Comparison of ENCODE assay signal across 13 mouse cellular contexts in genomic region chr11:110111137-110111536, GRCm38 (mm10). TPM values are rescaled to one million over a fixed set of nuclear protein-coding genes. Genes with fewer than 3 reads are reported as not detected.
DNase-seq lines count a peak whose midpoint lies in the region; ATAC-seq lines count a peak whose summit lies in the region.
"Had no signal": no experiment of that assay in that cellular context is flagged by ENCODE, and none has a peak within 500 bp of the region (broad histone marks: within the 10 kb centered on the region; RNA-seq: fewer than 3 reads in every experiment).

No protein-coding gene starts in this region.

- DNase-seq in hindbrain, embryonic 14.5 days (ENCODE audit: low spot score), result peak; percentile 36
- peak; percentile 2 for DNase-seq in lung, postnatal 36 days
- no peak for DNase-seq in lung, postnatal 25 days (ENCODE audit: low spot score)
- DNase-seq in cerebellum, adult 9-10 months, result peak; percentile 12
- DNase-seq in retina, postnatal 1 day, result peak; percentile 88
- DNase-seq in c-Kit-positive CD71-positive TER-119-positive erythroid progenitor cells, embryonic 14.5 days (ENCODE audit: low spot score), result no peak
- DNase-seq: adrenal gland, postnatal 10 days had no signal

- WGBS in hindbrain, embryonic 14.5 days, result 50% methylated on average over 4 of the region's 4 CpGs
- whole genome bisulfite sequencing in hindbrain, embryonic 12.5 days, result 61% methylated on average over 4 of the region's 4 CpGs

- H3K9ac ChIP-seq in hindbrain, embryonic 14.5 days, result no peak overlapping the region
- no peak overlapping the region for H3K9ac ChIP-seq in hindbrain, embryonic 12.5 days
- H3K9ac ChIP-seq: neural tube, embryonic 12.5 days had no signal

- no peak for ATAC-seq in hindbrain, embryonic 14.5 days (ENCODE audit: low FRiP score)
- ATAC-seq in hindbrain, embryonic 12.5 days (ENCODE audit: low FRiP score), result no peak
- ATAC-seq: forebrain, embryonic 16.5 days had no signal

- H3K27me3 ChIP-seq in hindbrain, embryonic 14.5 days (ENCODE audit: control insufficient read depth, insufficient read depth, low read length), result no peaks in the 10 kb centered on the region
- no peaks in the 10 kb centered on the region for H3K27me3 ChIP-seq in hindbrain, embryonic 12.5 days
- H3K27me3 ChIP-seq: megakaryocyte, embryonic 14.5 days; neural tube, embryonic 12.5 days had no signal

- H3K4me3 ChIP-seq in hindbrain, embryonic 14.5 days (replicated peaks; ENCODE audit: low read length), result no peak overlapping the region
- no peak overlapping the region for H3K4me3 ChIP-seq in hindbrain, embryonic 12.5 days
- H3K4me3 ChIP-seq: megakaryocyte, embryonic 14.5 days; neural tube, embryonic 12.5 days had no signal

- H3K27ac ChIP-seq in hindbrain, embryonic 14.5 days, result no peak overlapping the region
- no peak overlapping the region for H3K27ac ChIP-seq in hindbrain, embryonic 12.5 days
- H3K27ac ChIP-seq: neural tube, embryonic 12.5 days had no signal

- no peak overlapping the region for H3K4me2 ChIP-seq in hindbrain, embryonic 14.5 days (replicated peaks)
- no peak overlapping the region for H3K4me2 ChIP-seq in hindbrain, embryonic 12.5 days (replicated peaks)
- H3K4me2 ChIP-seq: neural tube, embryonic 12.5 days had no signal

- no peaks in the 10 kb centered on the region for H3K4me1 ChIP-seq in hindbrain, embryonic 14.5 days (replicated peaks; ENCODE audit: control insufficient read depth, insufficient read depth, low read length)
- H3K4me1 ChIP-seq in hindbrain, embryonic 12.5 days, result no peaks in the 10 kb centered on the region
- H3K4me1 ChIP-seq: megakaryocyte, embryonic 14.5 days; neural tube, embryonic 12.5 days had no signal

- H3K36me3 ChIP-seq in hindbrain, embryonic 14.5 days (replicated peaks; ENCODE audit: control insufficient read depth, insufficient read depth), result no peaks in the 10 kb centered on the region
- no peaks in the 10 kb centered on the region for H3K36me3 ChIP-seq in hindbrain, embryonic 12.5 days
- H3K36me3 ChIP-seq: G1E; neural tube, embryonic 12.5 days had no signal

- H3K9me3 ChIP-seq in hindbrain, embryonic 14.5 days (ENCODE audit: control insufficient read depth, low read length), result no peaks in the 10 kb centered on the region
- H3K9me3 ChIP-seq in hindbrain, embryonic 12.5 days (replicated peaks), result no peaks in the 10 kb centered on the region
- H3K9me3 ChIP-seq: neural tube, embryonic 12.5 days had no signal

RNA-seq across cellular contexts. Expression of gene Abca8a, which starts 15.4 kb away (rescaled TPM):
- polyA plus RNA-seq in hindbrain, embryonic 14.5 days (2014; fragmentation: Nextera tagmentation; extraction: Ambion mirVana), result 0.54 and 0.90 TPM in 2 replicates
- polyA plus RNA-seq in hindbrain, embryonic 12.5 days (2016; fragmentation: Nextera tagmentation; extraction: Ambion mirVana), result 0.42 and 1.4 TPM in 2 replicates
- polyA plus RNA-seq: embryonic facial prominence, embryonic 11.5 days; G1E had no signal

RNA-seq across cellular contexts. Expression of gene Abca9, which starts 56.9 kb away (rescaled TPM):
- 5.2 and 5.6 TPM in 2 replicates for polyA plus RNA-seq in hindbrain, embryonic 14.5 days (2014; fragmentation: Nextera tagmentation; extraction: Ambion mirVana)
- polyA plus RNA-seq in hindbrain, embryonic 12.5 days (2016; fragmentation: Nextera tagmentation; extraction: Ambion mirVana), result 5.4 and 7.7 TPM in 2 replicates
- polyA plus RNA-seq: G1E had no signal

Comparison
In these comparisons a context has a peak if more than half of its experiments do, and no peak if none do; other contexts are left out.
1. DNase-seq: peak in hindbrain, embryonic 14.5 days (single experiment), lung, postnatal 36 days (single experiment), cerebellum, adult 9-10 months (single experiment) and retina, postnatal 1 day (single experiment); none in lung, postnatal 25 days (single experiment) and c-Kit-positive CD71-positive TER-119-positive erythroid progenitor cells, embryonic 14.5 days (single experiment).